8 mouse cellular contexts compared by ENCODE assay signal in the genomic region with DNA sequence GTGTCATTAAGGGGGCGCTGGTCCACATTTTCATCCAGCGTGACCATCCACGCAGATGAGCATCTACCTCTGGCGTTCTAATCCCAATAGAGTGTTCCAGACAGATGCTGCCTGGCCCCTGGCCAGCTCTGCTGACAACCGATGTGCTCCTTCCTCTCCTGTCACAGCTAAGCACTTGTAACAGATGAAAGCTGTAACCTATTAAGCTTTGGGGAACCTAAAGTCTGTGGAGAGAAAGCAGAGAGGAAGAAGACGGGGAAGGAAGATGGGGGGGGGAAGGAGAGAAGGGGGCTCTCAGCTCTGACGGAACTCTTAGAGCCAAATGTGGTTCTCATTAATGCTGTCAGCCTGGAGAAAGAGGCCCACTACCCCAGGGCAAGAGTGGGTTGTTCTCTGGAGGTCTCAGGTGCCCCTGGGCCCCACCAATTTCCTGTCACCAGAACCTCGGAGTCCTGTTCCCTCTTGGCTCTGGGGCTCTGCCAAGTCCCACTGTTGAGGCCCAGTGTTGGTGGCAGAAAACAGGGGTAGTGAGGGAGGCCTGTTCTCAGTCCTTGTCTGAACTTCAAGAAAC. TPM values are rescaled to one million over a fixed set of nuclear protein-coding genes. Genes with fewer than 3 reads are reported as not detected.
DNase-seq lines count a peak whose midpoint lies in the region; ATAC-seq and TF ChIP-seq lines count a peak whose summit lies in the region.

No protein-coding gene starts in this region.

- 0 out of 2 replicates have a peak overlapping the region, but pooled peaks have one; percentile 9 for H3K27ac ChIP-seq in forebrain, embryonic 14.5 days (ENCODE audit: low read depth, low read length)
- no peak overlapping the region for H3K27ac ChIP-seq in forebrain, embryonic 13.5 days
- peak overlapping the region; percentile 71 for H3K27ac ChIP-seq in limb, embryonic 14.5 days (replicated peaks; ENCODE audit: low read depth, low read length)

- peaks cover 9% of the 10 kb centered on the region for H3K4me1 ChIP-seq in forebrain, embryonic 14.5 days (ENCODE audit: control insufficient read depth, insufficient read depth, low read length)
- H3K4me1 ChIP-seq in forebrain, embryonic 13.5 days = peaks cover 27% of the 10 kb centered on the region
- H3K4me1 ChIP-seq in limb, embryonic 14.5 days (ENCODE audit: control insufficient read depth, insufficient read depth, low read length) = peaks cover 32% of the 10 kb centered on the region

- no peak overlapping the region for H3K9ac ChIP-seq in forebrain, embryonic 14.5 days (ENCODE audit: low read length)
- H3K9ac ChIP-seq in forebrain, embryonic 13.5 days = no peak overlapping the region
- no peak overlapping the region for H3K9ac ChIP-seq in limb, embryonic 14.5 days (ENCODE audit: low read depth, low read length, severe bottlenecking)

- no peaks in the 10 kb centered on the region for H3K27me3 ChIP-seq in forebrain, embryonic 14.5 days (replicated peaks; ENCODE audit: control insufficient read depth, insufficient read depth, low read length)
- no peaks in the 10 kb centered on the region for H3K27me3 ChIP-seq in forebrain, embryonic 13.5 days
- H3K27me3 ChIP-seq in limb, embryonic 14.5 days (ENCODE audit: control insufficient read depth, insufficient read depth, low read length) = no peaks in the 10 kb centered on the region

- no peak overlapping the region for H3K4me3 ChIP-seq in forebrain, embryonic 14.5 days (ENCODE audit: low read depth, low read length)
- H3K4me3 ChIP-seq in forebrain, embryonic 13.5 days = no peak overlapping the region
- H3K4me3 ChIP-seq in limb, embryonic 14.5 days (replicated peaks; ENCODE audit: low read length) = no peak overlapping the region

- no peak; the same call in 1 of the 2 replicates for ATAC-seq in forebrain, embryonic 14.5 days
- no peak for ATAC-seq in forebrain, embryonic 13.5 days
- peak; percentile 45; the same call in 1 of the 2 replicates for ATAC-seq in limb, embryonic 14.5 days (ENCODE audit: low FRiP score, low read depth)
- ATAC-seq in cerebellum, adult (ENCODE audit: insufficient number of reproducible peaks, low FRiP score, low TSS enrichment) = no peak

- no peak overlapping the region for H3K4me2 ChIP-seq in forebrain, embryonic 14.5 days (ENCODE audit: low read length)
- no peak overlapping the region for H3K4me2 ChIP-seq in forebrain, embryonic 13.5 days
- H3K4me2 ChIP-seq in limb, embryonic 14.5 days (replicated peaks; ENCODE audit: low read depth, low read length, severe bottlenecking) = peak overlapping the region; percentile 13; the same call in 1 of the 2 replicates

- peak; percentile 50 for DNase-seq in forebrain, embryonic 14.5 days (ENCODE audit: low spot score)
- DNase-seq in layer of hippocampus, postnatal 10 days (ENCODE audit: low spot score in 2 of 2) = peak; percentile 19 to 41
- DNase-seq in layer of hippocampus, adult 9-10 months (ENCODE audit: low spot score) = no peak
- peak; percentile 74 for DNase-seq in embryo, embryonic 10.5 days (ENCODE audit: low spot score)
- DNase-seq in limb, embryonic 14.5 days (ENCODE audit: low spot score) = peak; percentile 75
- DNase-seq in adrenal gland, postnatal 4 days (ENCODE audit: low spot score in 2 of 2) = no peak

- WGBS in forebrain, embryonic 14.5 days = 31% methylated on average over 8 of the region's 8 CpGs
- 47% methylated on average over 8 of the region's 8 CpGs for WGBS in forebrain, embryonic 13.5 days
- 7% methylated on average over 8 of the region's 8 CpGs for WGBS in limb, embryonic 14.5 days

- no peaks in the 10 kb centered on the region for H3K36me3 ChIP-seq in forebrain, embryonic 14.5 days (ENCODE audit: control insufficient read depth, insufficient read depth, low read length)
- no peaks in the 10 kb centered on the region for H3K36me3 ChIP-seq in forebrain, embryonic 13.5 days (ENCODE audit: poor library complexity, severe bottlenecking)
- no peaks in the 10 kb centered on the region for H3K36me3 ChIP-seq in limb, embryonic 14.5 days (ENCODE audit: control insufficient read depth, insufficient read depth, low read length)

- H3K9me3 ChIP-seq in forebrain, embryonic 14.5 days (replicated peaks; ENCODE audit: control insufficient read depth, low read length) = no peaks in the 10 kb centered on the region
- no peaks in the 10 kb centered on the region for H3K9me3 ChIP-seq in forebrain, embryonic 13.5 days (replicated peaks)
- no peaks in the 10 kb centered on the region for H3K9me3 ChIP-seq in limb, embryonic 14.5 days (ENCODE audit: control insufficient read depth, low read length)

- TF ChIP-seq POLR2A in limb, embryonic 14.5 days (IDR thresholded peaks at IDR 0.05; ENCODE audit: borderline replicate concordance, extremely low read depth, insufficient read depth, insufficient read length) = no peak

RNA-seq across cellular contexts. Expression of gene Dupd1, which starts 34.7 kb away (rescaled TPM):
- not detected in 2 replicates for polyA plus RNA-seq in forebrain, embryonic 14.5 days (2014; fragmentation: Nextera tagmentation; extraction: Ambion mirVana)
- polyA plus RNA-seq in forebrain, embryonic 13.5 days (2015; fragmentation: Nextera tagmentation; extraction: Ambion mirVana) = not detected in 2 replicates
- total RNA-seq in layer of hippocampus, postnatal 10 days (2021) = under 1 TPM; 0.29 to 0.53 TPM
- polyA plus RNA-seq in limb, embryonic 14.5 days (2012; rRNA removed) = 0.47 and 0.50 TPM in 2 replicates
- 0.76 and 0.82 TPM in 2 replicates for polyA plus RNA-seq in limb, embryonic 14.5 days (2014; fragmentation: Nextera tagmentation; extraction: Ambion mirVana)
- 1 to 10 TPM; 1.1 to 1.4 TPM for total RNA-seq in adrenal gland, postnatal 4 days (2021)

Comparison
In these comparisons a context has a peak if more than half of its experiments do, and no peak if none do; other contexts are left out.
1. DNase-seq: peak in forebrain, embryonic 14.5 days (single experiment), layer of hippocampus, postnatal 10 days (2 of 2), embryo, embryonic 10.5 days (single experiment) and limb, embryonic 14.5 days (single experiment); none in layer of hippocampus, adult 9-10 months (single experiment) and adrenal gland, postnatal 4 days (0 of 2).